30 mouse cellular contexts compared by ENCODE assay signal in genomic region chr15:77251706-77252105, GRCm38 (mm10). TPM values are rescaled to one million over a fixed set of nuclear protein-coding genes. Genes with fewer than 3 reads are reported as not detected.
DNase-seq lines count a peak whose midpoint lies in the region; ATAC-seq and TF ChIP-seq lines count a peak whose summit lies in the region.
"Had no signal": no experiment of that assay in that cellular context is flagged by ENCODE, and none has a peak within 500 bp of the region (broad histone marks: within the 10 kb centered on the region; RNA-seq: fewer than 3 reads in every experiment).

No protein-coding gene starts in this region.

- H3K4me3 ChIP-seq in liver, postnatal 0 days (ENCODE audit: low read depth, low read length): no peak overlapping the region
- H3K4me3 ChIP-seq in liver, embryonic 12.5 days: no peak overlapping the region
- no peak overlapping the region for H3K4me3 ChIP-seq in cortical plate, adult 2 months (ENCODE audit: insufficient read depth, low read length)
- H3K4me3 ChIP-seq: forebrain, embryonic 10.5 days; forebrain, embryonic 15.5 days; hindbrain, embryonic 13.5 days; limb, embryonic 15.5 days; midbrain, embryonic 15.5 days; neural tube, embryonic 15.5 days had no signal

- no peaks in the 10 kb centered on the region for H3K36me3 ChIP-seq in liver, postnatal 0 days (replicated peaks; ENCODE audit: insufficient read depth, low read length)
- no peaks in the 10 kb centered on the region for H3K36me3 ChIP-seq in liver, embryonic 12.5 days
- H3K36me3 ChIP-seq: forebrain, embryonic 10.5 days; forebrain, embryonic 15.5 days; hindbrain, embryonic 13.5 days; limb, embryonic 15.5 days; midbrain, embryonic 15.5 days; neural tube, embryonic 15.5 days had no signal

- peak; percentile 72; the same call in 1 of the 2 replicates for ATAC-seq in liver, postnatal 0 days
- no peak for ATAC-seq in liver, embryonic 12.5 days
- ATAC-seq in cerebellum, adult (ENCODE audit: insufficient number of reproducible peaks, low FRiP score, low TSS enrichment): no peak
- ATAC-seq: forebrain, embryonic 15.5 days; intestine, embryonic 16.5 days; midbrain, embryonic 15.5 days had no signal

- 46% methylated on average over 3 of the region's 3 CpGs for WGBS in liver, postnatal 0 days (ENCODE audit: insufficient replicate concordance)
- 56% methylated on average over 3 of the region's 3 CpGs for WGBS in liver, embryonic 12.5 days (ENCODE audit: insufficient replicate concordance)

- H3K27ac ChIP-seq in liver, postnatal 0 days (ENCODE audit: low read depth): peak overlapping the region; percentile 67
- H3K27ac ChIP-seq in liver, embryonic 12.5 days: no peak overlapping the region
- 0 out of 2 replicates have a peak overlapping the region, but pooled peaks have one; percentile 49 for H3K27ac ChIP-seq in cortical plate, adult 2 months (ENCODE audit: insufficient read depth, low read length)
- H3K27ac ChIP-seq: forebrain, embryonic 15.5 days; hindbrain, embryonic 13.5 days; kidney, postnatal 0 days; macrophage; midbrain, embryonic 15.5 days; neural tube, embryonic 15.5 days had no signal

- TF ChIP-seq POLR2A in cortical plate, adult 2 months (IDR thresholded peaks at IDR 0.05; ENCODE audit: extremely low read depth, insufficient read depth, low read length): no peak

- peak overlapping the region; percentile 11; the same call in 1 of the 2 replicates for H3K4me2 ChIP-seq in liver, postnatal 0 days (ENCODE audit: low read depth, low read length)
- no peak overlapping the region for H3K4me2 ChIP-seq in liver, embryonic 12.5 days
- H3K4me2 ChIP-seq: forebrain, embryonic 15.5 days; heart, embryonic 11.5 days; hindbrain, embryonic 13.5 days; limb, embryonic 15.5 days; midbrain, embryonic 15.5 days; neural tube, embryonic 15.5 days had no signal

- no peak overlapping the region for H3K9ac ChIP-seq in liver, postnatal 0 days (replicated peaks)
- no peak overlapping the region for H3K9ac ChIP-seq in liver, embryonic 12.5 days
- H3K9ac ChIP-seq: forebrain, embryonic 15.5 days; hindbrain, embryonic 13.5 days; limb, embryonic 15.5 days; midbrain, embryonic 15.5 days; neural tube, embryonic 15.5 days had no signal

- H3K4me1 ChIP-seq in liver, postnatal 0 days (ENCODE audit: insufficient read depth): peaks cover 22% of the 10 kb centered on the region
- H3K4me1 ChIP-seq in liver, embryonic 12.5 days: peaks cover 9% of the 10 kb centered on the region; the same call in 1 of the 2 replicates
- peaks cover 20% of the 10 kb centered on the region for H3K4me1 ChIP-seq in cortical plate, adult 2 months (ENCODE audit: control insufficient read depth, insufficient read depth, low read length)

- no peaks in the 10 kb centered on the region for H3K9me3 ChIP-seq in liver, postnatal 0 days (ENCODE audit: low read length)
- H3K9me3 ChIP-seq in liver, embryonic 12.5 days (replicated peaks): no peaks in the 10 kb centered on the region
- H3K9me3 ChIP-seq: forebrain, embryonic 10.5 days; forebrain, embryonic 15.5 days; hindbrain, embryonic 13.5 days; limb, embryonic 15.5 days; midbrain, embryonic 15.5 days; neural tube, embryonic 15.5 days had no signal

- no peak for TF ChIP-seq EP300 in liver, postnatal 0 days (IDR thresholded peaks at IDR 0.05; ENCODE audit: low read depth)

- TF ChIP-seq CTCF in liver, postnatal 0 days (IDR thresholded peaks at IDR 0.05; ENCODE audit: low read depth): no peak
- no peak for TF ChIP-seq CTCF in cortical plate, adult 2 months (IDR thresholded peaks at IDR 0.05; ENCODE audit: extremely low read depth, insufficient read depth, low read length)

- H3K27me3 ChIP-seq in liver, postnatal 0 days (ENCODE audit: insufficient read depth, low read length): no peaks in the 10 kb centered on the region
- no peaks in the 10 kb centered on the region for H3K27me3 ChIP-seq in liver, embryonic 12.5 days (replicated peaks)
- H3K27me3 ChIP-seq: forebrain, embryonic 15.5 days; hindbrain, embryonic 13.5 days; limb, embryonic 15.5 days; midbrain, embryonic 15.5 days; neural tube, embryonic 15.5 days had no signal

- intact Hi-C loops in heart, postnatal 14 days (cut with DNase I): no loop called here

- peak; percentile 75 for DNase-seq in heart, adult 11 months
- DNase-seq in heart, postnatal 14 days: no peak
- DNase-seq in liver, postnatal 0 days: no peak
- DNase-seq in frontal cortex, postnatal 25 days (ENCODE audit: low spot score in 2 of 2): no peak
- DNase-seq: adrenal gland, adult 2 months; adrenal gland, postnatal 36 days; cerebellum, adult 2 months; cerebellum, postnatal 14 days; gastrocnemius, postnatal 10 days; heart, postnatal 4 days; kidney, adult 8-10 months; kidney, postnatal 4 days; layer of hippocampus, adult 9-11 months; lung, postnatal 10 days; retina, postnatal 1 day; right cerebral cortex, postnatal 14 days; thymus, postnatal 25 days had no signal

RNA-seq across cellular contexts. Expression of gene Rbfox2, which starts 55.1 kb away (rescaled TPM):
- 100 to 1,000 TPM; 112 to 118 TPM for total RNA-seq in heart, postnatal 14 days (2021)
- 6.9 and 7.0 TPM in 2 replicates for polyA plus RNA-seq in liver, postnatal 0 days (2015; fragmentation: Nextera tagmentation; extraction: Ambion mirVana)
- 13.0 and 13.1 TPM in 2 replicates for polyA plus RNA-seq in liver, embryonic 12.5 days (2016; fragmentation: Nextera tagmentation; extraction: Ambion mirVana)
- 193 and 203 TPM in 2 replicates for polyA plus RNA-seq in cortical plate, adult 2 months (2012; rRNA removed)

Comparison
In these comparisons a context has a peak if more than half of its experiments do, and no peak if none do; other contexts are left out.
1. RNA of gene Rbfox2, which starts 55.1 kb away (polyA plus RNA-seq): 193 to 203 TPM in cortical plate, adult 2 months; 13.0 to 13.1 TPM in liver, embryonic 12.5 days and 6.9 to 7.0 TPM in liver, postnatal 0 days; every median in the first group is over 10 times any median in the second.